Mouse (Mus musculus): ENCODE data around the gene Slc25a26. TPM values are rescaled to one million over a fixed set of nuclear protein-coding genes. Genes with fewer than 3 reads are reported as not detected.
"Not testable (repeated sequence)": the region's sequence is repeated elsewhere in the genome, so short reads cannot be mapped to it uniquely, and the experiment has no call there.

Slc25a26 gene
- polyA plus RNA-seq, 1 experiment from 2014 or later, result 7.7 TPM

DNA sequence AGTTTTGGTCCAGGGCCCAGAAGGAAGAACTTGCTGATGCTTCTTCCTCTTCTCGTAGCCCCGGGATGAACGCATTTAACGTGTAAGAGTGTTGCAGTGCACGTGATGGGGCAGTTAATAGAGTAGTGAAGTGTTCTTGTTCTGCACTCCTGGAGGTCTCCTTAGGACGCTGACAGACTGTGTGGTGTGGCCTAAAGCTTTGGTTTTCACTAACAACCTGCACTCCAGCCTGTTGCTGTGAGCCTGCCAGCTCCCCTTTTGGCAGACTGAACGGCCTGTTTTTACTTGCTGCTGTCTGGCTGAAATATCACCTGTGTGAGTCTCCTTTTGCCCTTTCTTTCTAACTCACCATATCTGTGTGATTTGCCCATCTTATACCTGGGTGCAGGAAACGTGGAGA is 36.3 kb downstream of the Slc25a26 start:
- Histone ChIP-seq H3K4me2 (no peak overlapping the region), H3K9me3 (no peaks in the 10 kb centered on the region), H3K27ac (no peak overlapping the region), H3K36me3 (no peaks in the 10 kb centered on the region), H3K27me3 (no peaks in the 10 kb centered on the region), H3K4me3 (no peak overlapping the region), H3K9ac (no peak overlapping the region), H3K4me1 (replicated peaks) (no peaks in the 10 kb centered on the region)
- no peak for ATAC-seq (ENCODE audit: low FRiP score)
- 76% methylated on average over 8 of the region's 8 CpGs for WGBS

GRCm38 (mm10) chr6:94537652-94538051 is 37.5 kb downstream of the Slc25a26 start:
- H3K4me2 ChIP-seq, result no peak overlapping the region
- H3K27me3 ChIP-seq, result no peaks in the 10 kb centered on the region
- 91% methylated on average over 1 of the region's 1 CpGs for WGBS
- ATAC-seq (ENCODE audit: low FRiP score), result no peak
- H3K36me3 ChIP-seq, result no peaks in the 10 kb centered on the region
- no peak overlapping the region for H3K27ac ChIP-seq
- no peak overlapping the region for H3K4me3 ChIP-seq
- no peaks in the 10 kb centered on the region for H3K4me1 ChIP-seq (replicated peaks)
- H3K9me3 ChIP-seq, result no peaks in the 10 kb centered on the region
- H3K9ac ChIP-seq, result no peak overlapping the region

DNA sequence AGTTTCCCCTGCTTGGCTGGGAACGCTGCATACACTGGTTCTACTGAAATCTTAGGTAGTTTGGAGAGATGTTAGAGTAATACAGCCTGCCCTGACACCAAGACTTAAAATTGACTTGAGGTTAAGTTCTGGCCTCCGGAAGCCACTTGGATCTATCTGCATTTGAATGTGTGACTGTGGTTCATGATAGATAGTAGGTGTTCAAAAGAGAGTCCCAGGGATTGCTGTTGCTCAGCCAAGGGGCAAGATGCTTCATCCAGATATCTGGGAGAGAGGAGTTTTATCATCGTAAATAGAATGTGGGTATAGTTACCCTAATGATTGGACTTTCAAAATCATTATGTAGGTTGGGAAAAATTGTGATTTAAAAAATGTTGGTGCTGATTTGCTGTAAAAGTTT is 40.0 kb downstream of the Slc25a26 start:
- H3K4me3 ChIP-seq, result no peak overlapping the region
- no peaks in the 10 kb centered on the region for H3K36me3 ChIP-seq
- no peak for ATAC-seq (ENCODE audit: low FRiP score)
- 59% methylated on average over 3 of the region's 3 CpGs for WGBS
- H3K9me3 ChIP-seq, result no peaks in the 10 kb centered on the region
- H3K4me2 ChIP-seq, result no peak overlapping the region
- no peaks in the 10 kb centered on the region for H3K4me1 ChIP-seq (replicated peaks)
- H3K27ac ChIP-seq, result no peak overlapping the region
- no peak overlapping the region for H3K9ac ChIP-seq
- H3K27me3 ChIP-seq, result no peaks in the 10 kb centered on the region

GRCm38 (mm10) chr6:94540615-94541014 is 40.5 kb downstream of the Slc25a26 start:
- Histone ChIP-seq H3K9ac (no peak overlapping the region), H3K9me3 (no peaks in the 10 kb centered on the region), H3K27ac (no peak overlapping the region), H3K36me3 (no peaks in the 10 kb centered on the region), H3K4me2 (no peak overlapping the region), H3K4me3 (no peak overlapping the region), H3K27me3 (no peaks in the 10 kb centered on the region), H3K4me1 (replicated peaks) (no peaks in the 10 kb centered on the region)
- WGBS, result 36% methylated on average over 4 of the region's 4 CpGs
- ATAC-seq (ENCODE audit: low FRiP score), result no peak

DNA sequence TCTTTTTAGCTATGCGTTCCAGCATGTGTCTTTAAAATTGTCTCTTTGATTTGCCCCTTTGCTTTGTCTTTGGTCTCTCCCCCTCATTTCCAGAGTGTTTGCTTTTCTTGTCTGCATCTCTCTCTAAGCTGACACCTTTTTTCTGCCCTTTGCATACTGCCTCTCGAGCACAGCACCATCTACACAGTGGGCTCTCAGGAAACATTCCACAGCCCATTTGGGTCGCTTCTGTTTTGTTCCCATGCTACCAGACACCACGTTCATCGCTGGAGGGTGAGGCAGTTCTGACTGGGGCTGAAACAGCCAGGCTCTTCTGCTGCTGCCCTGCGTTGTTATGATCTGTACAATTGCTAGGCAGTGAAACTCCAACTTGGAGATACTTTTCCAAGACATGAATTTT is 41.0 kb downstream of the Slc25a26 start:
- Histone ChIP-seq H3K9me3 (no peaks in the 10 kb centered on the region), H3K4me1 (replicated peaks) (no peaks in the 10 kb centered on the region), H3K36me3 (no peaks in the 10 kb centered on the region), H3K9ac (no peak overlapping the region), H3K4me3 (no peak overlapping the region), H3K27ac (no peak overlapping the region), H3K4me2 (no peak overlapping the region), H3K27me3 (no peaks in the 10 kb centered on the region)
- WGBS, result 36% methylated on average over 6 of the region's 6 CpGs
- no peak for ATAC-seq (ENCODE audit: low FRiP score)

GRCm38 (mm10) chr6:94541854-94542253 is 41.7 kb downstream of the Slc25a26 start:
- H3K36me3 ChIP-seq, result no peaks in the 10 kb centered on the region
- H3K27ac ChIP-seq, result no peak overlapping the region
- H3K27me3 ChIP-seq, result no peaks in the 10 kb centered on the region
- no peaks in the 10 kb centered on the region for H3K4me1 ChIP-seq (replicated peaks)
- ATAC-seq (ENCODE audit: low FRiP score), result no peak
- no peak overlapping the region for H3K9ac ChIP-seq
- no peaks in the 10 kb centered on the region for H3K9me3 ChIP-seq
- no peak overlapping the region for H3K4me2 ChIP-seq
- no peak overlapping the region for H3K4me3 ChIP-seq
- WGBS, result 73% methylated on average over 7 of the region's 7 CpGs

GRCm38 (mm10) chr6:94543902-94544840 is 44.0 kb downstream of the Slc25a26 start:
- Histone ChIP-seq H3K4me3 (no peak overlapping the region), H3K27me3 (no peaks in the 10 kb centered on the region), H3K9me3 (no peaks in the 10 kb centered on the region), H3K27ac (no peak overlapping the region), H3K36me3 (no peaks in the 10 kb centered on the region), H3K4me1 (replicated peaks) (peaks cover 4% of the 10 kb centered on the region; the same call in 1 of the 2 replicates), H3K9ac (no peak overlapping the region), H3K4me2 (no peak overlapping the region)
- 46% methylated on average over 5 of the region's 5 CpGs for WGBS
- no peak for ATAC-seq (ENCODE audit: low FRiP score)

DNA sequence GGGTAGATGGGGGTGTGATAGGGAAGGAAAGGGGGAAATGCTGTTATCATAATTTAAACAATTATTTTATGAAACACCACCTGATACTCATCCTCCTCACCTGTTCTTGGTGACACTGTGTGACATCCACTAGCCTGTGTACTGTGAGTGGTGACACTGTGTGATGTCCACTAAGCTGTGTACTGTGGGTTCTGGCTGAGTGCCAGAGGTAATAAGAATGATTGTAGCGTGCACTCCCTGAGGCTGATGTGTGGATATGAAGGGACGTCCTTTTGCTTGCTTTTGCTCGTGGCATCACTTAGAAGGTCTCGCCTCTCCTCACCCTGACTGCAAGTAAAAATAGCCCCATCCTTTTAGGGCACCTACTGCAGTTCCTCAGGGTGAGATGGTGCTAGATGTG is 47.1 kb downstream of the Slc25a26 start:
- Histone ChIP-seq H3K4me1 (replicated peaks) (peaks cover 4% of the 10 kb centered on the region; the same call in 1 of the 2 replicates), H3K36me3 (no peaks in the 10 kb centered on the region), H3K9ac (no peak overlapping the region), H3K27me3 (no peaks in the 10 kb centered on the region), H3K4me2 (no peak overlapping the region), H3K27ac (no peak overlapping the region), H3K9me3 (no peaks in the 10 kb centered on the region), H3K4me3 (no peak overlapping the region)
- WGBS, result 51% methylated on average over 4 of the region's 4 CpGs
- no peak for ATAC-seq (ENCODE audit: low FRiP score)

DNA sequence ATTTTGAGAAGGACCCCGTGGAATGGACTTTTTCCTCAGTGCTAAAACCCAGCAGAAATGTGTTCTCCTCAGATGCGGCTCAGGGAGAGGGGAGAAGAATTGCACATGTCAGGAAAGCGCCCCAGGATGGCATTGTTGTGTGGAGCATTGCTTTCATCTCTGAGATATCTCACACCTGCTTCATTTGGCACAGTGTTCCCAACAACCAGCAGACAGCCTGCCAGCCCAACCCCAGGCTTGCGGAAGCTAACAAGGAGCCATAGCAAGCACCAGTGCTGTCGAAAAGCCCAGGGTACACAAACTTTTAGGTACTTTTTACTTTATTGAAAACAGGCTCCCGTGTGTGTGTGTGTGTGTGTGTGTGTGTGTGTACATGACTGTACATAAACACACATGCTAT is 50.2 kb downstream of the Slc25a26 start:
- ATAC-seq (ENCODE audit: low FRiP score), result no peak
- Histone ChIP-seq H3K36me3 (no peaks in the 10 kb centered on the region), H3K4me3 (no peak overlapping the region), H3K27ac (no peak overlapping the region), H3K27me3 (no peaks in the 10 kb centered on the region), H3K4me1 (replicated peaks) (peaks cover 4% of the 10 kb centered on the region; the same call in 1 of the 2 replicates), H3K4me2 (no peak overlapping the region), H3K9me3 (no peaks in the 10 kb centered on the region), H3K9ac (no peak overlapping the region)
- WGBS, result 73% methylated on average over 6 of the region's 6 CpGs

DNA sequence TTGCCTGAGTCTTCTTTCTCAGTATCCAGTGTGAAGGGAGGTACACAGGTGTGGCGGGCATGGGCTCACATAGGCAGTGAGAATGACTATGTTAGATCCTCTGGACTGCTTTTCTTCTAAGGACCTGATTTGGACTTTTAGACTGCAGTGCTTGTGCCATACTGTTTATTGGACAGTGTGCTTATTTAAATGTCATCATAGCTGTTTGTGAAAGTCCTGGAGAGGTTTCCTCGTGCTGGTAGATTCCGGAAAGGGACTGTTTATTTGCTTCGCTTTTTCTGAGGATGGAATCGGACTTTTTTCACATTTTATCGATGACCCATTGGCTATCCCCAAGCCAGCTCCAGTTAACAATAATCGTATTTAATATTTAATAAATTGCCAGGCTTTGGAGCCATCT is 50.7 kb downstream of the Slc25a26 start:
- Histone ChIP-seq H3K9me3 (no peaks in the 10 kb centered on the region), H3K9ac (no peak overlapping the region), H3K36me3 (no peaks in the 10 kb centered on the region), H3K4me2 (no peak overlapping the region), H3K4me1 (replicated peaks) (peaks cover 4% of the 10 kb centered on the region; the same call in 1 of the 2 replicates), H3K27me3 (no peaks in the 10 kb centered on the region), H3K27ac (no peak overlapping the region), H3K4me3 (no peak overlapping the region)
- WGBS, result 86% methylated on average over 7 of the region's 7 CpGs
- ATAC-seq (ENCODE audit: low FRiP score), result no peak

GRCm38 (mm10) chr6:94553085-94553484 is 53.0 kb downstream of the Slc25a26 start:
- WGBS, result 95% methylated on average over 5 of the region's 5 CpGs
- no peak overlapping the region for H3K4me3 ChIP-seq
- H3K27me3 ChIP-seq, result no peaks in the 10 kb centered on the region
- no peak for ATAC-seq (ENCODE audit: low FRiP score)
- H3K4me1 ChIP-seq (replicated peaks), result no peaks in the 10 kb centered on the region
- H3K4me2 ChIP-seq, result no peak overlapping the region
- H3K36me3 ChIP-seq, result no peaks in the 10 kb centered on the region
- no peak overlapping the region for H3K9ac ChIP-seq
- H3K27ac ChIP-seq, result no peak overlapping the region
- H3K9me3 ChIP-seq, result no peaks in the 10 kb centered on the region

- not testable (repeated sequence) for ATAC-seq (ENCODE audit: low FRiP score); H3K27me3 ChIP-seq; H3K36me3 ChIP-seq; H3K9me3 ChIP-seq; H3K9ac ChIP-seq; H3K4me2 ChIP-seq; H3K4me3 ChIP-seq; H3K27ac ChIP-seq; H3K4me1 ChIP-seq (replicated peaks)
- 71% methylated on average over 1 of the region's 1 CpGs for WGBS
Measured at GRCm38 (mm10) chr6:94558603-94559002, 58.5 kb downstream of the Slc25a26 start.

GRCm38 (mm10) chr6:94560896-94561295 is 60.8 kb downstream of the Slc25a26 start:
- Histone ChIP-seq H3K27me3 (no peaks in the 10 kb centered on the region), H3K27ac (no peak overlapping the region), H3K4me3 (no peak overlapping the region), H3K36me3 (no peaks in the 10 kb centered on the region), H3K4me1 (replicated peaks) (no peaks in the 10 kb centered on the region), H3K9me3 (no peaks in the 10 kb centered on the region), H3K9ac (no peak overlapping the region), H3K4me2 (no peak overlapping the region)
- no peak for ATAC-seq (ENCODE audit: low FRiP score)
- 97% methylated on average over 1 of the region's 1 CpGs for WGBS

All from hindbrain, embryonic 13.5 days (tissue).